Mouse (Mus musculus): ENCODE results near the gene Gm20696.

- no peak for TF ChIP-seq USF1 (IDR thresholded peaks at IDR 0.05; ENCODE audit: low read depth, low read length)
- no peak for TF ChIP-seq CHD1 (IDR thresholded peaks at IDR 0.05; ENCODE audit: low read depth, low read length)
- TF ChIP-seq POLR2A (IDR thresholded peaks at IDR 0.05; ENCODE audit: low read depth, low read length): no peak
- TF ChIP-seq E2F4 (IDR thresholded peaks at IDR 0.05; ENCODE audit: insufficient replicate concordance, low read depth, low read length): no peak
- no peak for TF ChIP-seq CTCF (conservative IDR thresholded peaks at IDR 0.05 in 1 of 2, IDR thresholded peaks at IDR 0.05 in 1 of 2; ENCODE audit: low read depth in 2 of 2, low read length in 2 of 2)
- TF ChIP-seq MEF2A (IDR thresholded peaks at IDR 0.05; ENCODE audit: borderline replicate concordance, low read depth, low read length): no peak
Measured at GRCm38 (mm10) chr6:99658586-99658985, 8.0 kb downstream of the Gm20696 start.
